Mouse (Mus musculus) heart, embryonic 14.5 days (tissue): ENCODE results near the gene En2. TPM values are rescaled to one million over a fixed set of nuclear protein-coding genes. Genes with fewer than 3 reads are reported as not detected.

ENCODE experiments used
- ATAC-seq: fragments of 200-750 bp; cut with Nextera tagmentation; 2 replicates; pipeline ENCODE4 v1.8.0; 2017; ENCODE audit warnings: low read depth, moderate TSS enrichment; ENCODE audit not compliant: insufficient number of reproducible peaks, insufficient read depth, low FRiP score
- H3K27ac ChIP-seq, 2 experiments: fragments of 200-500 bp in 1 of 2; fragments of 300-500 bp in 1 of 2; sonication (generic) in 1 of 2; replicated peaks in 1 of 2; 2 replicates each; pipeline ENCODE4 v1.5.1; 2012 to 2014; ENCODE audit warnings: low read depth in 2 of 2, low read length in 2 of 2, control low read depth in 1 of 2, mild to moderate bottlenecking in 1 of 2, mixed read lengths in 1 of 2; ENCODE audit not compliant: control insufficient read depth in 1 of 2, insufficient read depth in 1 of 2
- H3K27me3 ChIP-seq: fragments of 300-500 bp; sonication (generic); 2 replicates; pipeline ENCODE4 v1.6.1; 2014; ENCODE audit warnings: mild to moderate bottlenecking, low read length, control low read depth; ENCODE audit not compliant: control insufficient read depth, insufficient read depth
- H3K36me3 ChIP-seq: fragments of 300-500 bp; sonication (generic); 2 replicates; pipeline ENCODE4 v1.6.1; 2014; ENCODE audit warnings: mild to moderate bottlenecking, control low read depth, low read length, mixed read lengths; ENCODE audit not compliant: control insufficient read depth, insufficient read depth
- H3K4me1 ChIP-seq, 2 experiments: fragments of 200-500 bp in 1 of 2; fragments of 300-500 bp in 1 of 2; sonication (generic) in 1 of 2; 2 replicates each; pipeline ENCODE4 v1.6.1; 2012 to 2014; ENCODE audit warnings: low read length in 2 of 2, control low read depth in 1 of 2, mixed read lengths in 1 of 2; ENCODE audit not compliant: control insufficient read depth in 2 of 2, insufficient read depth in 2 of 2
- H3K4me2 ChIP-seq: fragments of 300-500 bp; sonication (generic); 2 replicates; pipeline ENCODE4 v1.6.1; 2014; ENCODE audit warnings: mild to moderate bottlenecking, low read length
- H3K4me3 ChIP-seq, 2 experiments: fragments of 200-500 bp in 1 of 2; fragments of 300-500 bp in 1 of 2; sonication (generic) in 1 of 2; 2 replicates each; pipeline ENCODE4 v1.5.1; 2012 to 2014; ENCODE audit warnings: low read length in 2 of 2, mild to moderate bottlenecking in 2 of 2, control low read depth in 1 of 2, low read depth in 1 of 2, moderate library complexity in 1 of 2; ENCODE audit not compliant: control insufficient read depth in 1 of 2, insufficient read depth in 1 of 2
- H3K9ac ChIP-seq: fragments of 300-500 bp; sonication (generic); 2 replicates; pipeline ENCODE4 v1.6.1; 2014; ENCODE audit warnings: mild to moderate bottlenecking, low read length
- H3K9me3 ChIP-seq: fragments of 300-500 bp; sonication (generic); 2 replicates; pipeline ENCODE4 v1.6.1; 2016; ENCODE audit warnings: low read length, control low read depth; ENCODE audit not compliant: control insufficient read depth
- WGBS: fragments of 180-500 bp; shearing (Covaris S2); extraction: QIAGEN DNeasy Blood & Tissue Kit; methylation state at CpG from one replicate; pipeline ENCODE4 v1.1.7; 2014; 5-methylcytosine and 5-hydroxymethylcytosine counted together
- polyA plus RNA-seq: library from polyadenylated mRNA; unstranded; fragments of >200 nt; fragmentation: Nextera tagmentation; extraction: Ambion mirVana; gene quantifications from 2 replicates; pipeline ENCODE4 v1.2.1, GENCODE M21; 2014

The En2 gene
- polyA plus RNA-seq, 1 experiment from 2014 or later: not detected

DNA sequence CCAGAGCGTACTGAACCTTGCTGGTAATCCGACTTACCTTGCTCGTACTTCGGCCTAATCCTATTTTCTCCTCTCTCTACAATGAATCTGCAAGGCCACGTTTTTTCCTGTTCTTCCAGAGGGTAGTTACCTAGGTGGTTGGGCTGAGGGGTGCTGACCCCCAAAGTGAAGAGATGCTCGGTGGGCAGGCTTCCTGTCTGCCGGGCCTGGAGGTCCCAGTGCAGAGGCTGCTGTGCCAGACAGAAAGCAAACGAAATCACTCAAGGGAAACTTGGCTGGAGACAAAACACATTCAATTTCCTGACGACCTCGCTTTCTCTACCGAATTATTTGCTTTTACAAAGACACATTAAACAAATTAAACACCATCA, 42.1 kb upstream of the En2 start:
- no peak for ATAC-seq
- no peaks in the 10 kb centered on the region for H3K36me3 ChIP-seq
- H3K4me1 ChIP-seq: peaks cover 0 to 5% of the 10 kb centered on the region in 2 experiments; a peak in 2 of 4 replicates
- H3K9me3 ChIP-seq: no peaks in the 10 kb centered on the region
- H3K27ac ChIP-seq: no peak overlapping the region
- peak overlapping the region; percentile 44 for H3K4me2 ChIP-seq
- H3K4me3 ChIP-seq: peak overlapping the region in 1 of 2 experiments; percentile 14; a peak in 1 of 4 replicates
- peaks cover 95% of the 10 kb centered on the region for H3K27me3 ChIP-seq
- 1% methylated on average over 11 of the region's 11 CpGs for WGBS
- no peak overlapping the region for H3K9ac ChIP-seq

- H3K27ac ChIP-seq: no peak overlapping the region
- H3K4me2 ChIP-seq: peak overlapping the region; percentile 34; the same call in 1 of the 2 replicates
- no peaks in the 10 kb centered on the region for H3K9me3 ChIP-seq
- H3K4me3 ChIP-seq: peak overlapping the region in 1 of 2 experiments; percentile 17; a peak in 2 of 4 replicates
- no peak overlapping the region for H3K9ac ChIP-seq
- peaks cover 94% of the 10 kb centered on the region for H3K27me3 ChIP-seq
- peaks cover 0 to 5% of the 10 kb centered on the region in 2 experiments; a peak in 2 of 4 replicates for H3K4me1 ChIP-seq
- no peak for ATAC-seq
- 5% methylated on average over 28 of the region's 28 CpGs for WGBS
- no peaks in the 10 kb centered on the region for H3K36me3 ChIP-seq
Observed at GRCm38 (mm10) chr5:28124321-28125230, 40.9 kb upstream of the En2 start.

GRCm38 (mm10) chr5:28128851-28129250, 36.6 kb upstream of the En2 start:
- no peaks in the 10 kb centered on the region for H3K9me3 ChIP-seq
- H3K4me1 ChIP-seq: no peaks in the 10 kb centered on the region; a peak in 1 of 4 replicates
- 42% methylated on average over 1 of the region's 1 CpGs for WGBS
- no peak overlapping the region for H3K27ac ChIP-seq
- peaks cover 89% of the 10 kb centered on the region for H3K27me3 ChIP-seq
- H3K4me3 ChIP-seq: no peak overlapping the region
- H3K9ac ChIP-seq: no peak overlapping the region
- no peak for ATAC-seq
- H3K36me3 ChIP-seq: no peaks in the 10 kb centered on the region
- H3K4me2 ChIP-seq: no peak overlapping the region

DNA sequence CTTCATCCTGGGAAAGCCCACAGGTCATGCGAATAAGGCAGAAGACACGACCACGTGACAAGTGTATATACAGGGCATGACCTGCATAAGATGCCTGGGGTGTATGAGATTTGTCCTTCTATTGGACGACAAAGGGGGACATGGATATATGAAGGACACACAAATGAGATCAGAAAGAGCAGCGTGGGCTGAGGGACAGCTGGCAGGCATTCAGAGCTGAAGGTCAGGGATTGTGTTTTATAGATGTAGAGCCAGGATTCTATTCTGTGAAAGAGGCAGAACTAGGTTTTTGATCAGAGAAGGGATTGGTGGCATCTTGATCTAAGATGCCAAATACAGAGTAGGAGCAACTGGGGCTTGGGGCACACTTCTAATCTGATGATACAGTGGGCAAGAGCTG, 33.3 kb upstream of the En2 start:
- ATAC-seq: no peak
- 74% methylated on average over 5 of the region's 5 CpGs for WGBS
- no peak overlapping the region for H3K4me3 ChIP-seq

DNA sequence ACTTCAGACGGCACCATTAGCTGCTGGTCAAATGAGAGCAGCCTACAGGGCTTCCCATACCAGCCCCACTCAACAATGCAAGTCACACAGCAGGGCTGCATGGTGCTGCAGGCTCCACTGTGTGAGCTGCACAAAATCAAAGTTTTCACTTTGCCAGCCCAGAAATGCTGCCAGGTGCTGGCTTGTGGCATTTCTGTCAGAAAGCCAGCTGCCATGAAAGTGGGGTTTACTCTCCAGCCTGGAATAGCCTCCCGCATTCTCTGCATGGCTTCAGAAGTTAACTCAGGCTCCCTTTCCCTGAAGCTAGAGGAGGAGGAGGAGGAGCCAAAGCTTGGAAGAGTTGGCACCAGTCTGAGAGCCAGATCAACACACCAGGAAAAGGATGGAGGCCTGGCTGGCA, 29.1 kb upstream of the En2 start:
- Histone ChIP-seq H3K4me1 (no peaks in the 10 kb centered on the region), H3K27ac (no peak overlapping the region), H3K9me3 (no peaks in the 10 kb centered on the region), H3K4me2 (no peak overlapping the region), H3K9ac (no peak overlapping the region), H3K27me3 (peaks cover 53% of the 10 kb centered on the region), H3K4me3 (no peak overlapping the region), H3K36me3 (no peaks in the 10 kb centered on the region)
- WGBS: 33% methylated on average over 2 of the region's 2 CpGs
- no peak for ATAC-seq

More for the DNA sequence above, 33.3 kb upstream of the En2 start:
- no peak overlapping the region for H3K9ac ChIP-seq
- H3K27ac ChIP-seq: no peak overlapping the region
- H3K4me1 ChIP-seq: no peaks in the 10 kb centered on the region
- H3K27me3 ChIP-seq: peaks cover 83% of the 10 kb centered on the region
- no peak overlapping the region for H3K4me2 ChIP-seq
- H3K9me3 ChIP-seq: no peaks in the 10 kb centered on the region
- H3K36me3 ChIP-seq: no peaks in the 10 kb centered on the region

- Histone ChIP-seq H3K9me3 (no peaks in the 10 kb centered on the region), H3K4me3 (no peak overlapping the region), H3K36me3 (no peaks in the 10 kb centered on the region), H3K27me3 (peaks cover 35% of the 10 kb centered on the region), H3K4me1 (no peaks in the 10 kb centered on the region), H3K4me2 (no peak overlapping the region), H3K27ac (no peak overlapping the region), H3K9ac (no peak overlapping the region)
- no peak for ATAC-seq
Observed at GRCm38 (mm10) chr5:28144555-28144954, 20.9 kb upstream of the En2 start.

DNA sequence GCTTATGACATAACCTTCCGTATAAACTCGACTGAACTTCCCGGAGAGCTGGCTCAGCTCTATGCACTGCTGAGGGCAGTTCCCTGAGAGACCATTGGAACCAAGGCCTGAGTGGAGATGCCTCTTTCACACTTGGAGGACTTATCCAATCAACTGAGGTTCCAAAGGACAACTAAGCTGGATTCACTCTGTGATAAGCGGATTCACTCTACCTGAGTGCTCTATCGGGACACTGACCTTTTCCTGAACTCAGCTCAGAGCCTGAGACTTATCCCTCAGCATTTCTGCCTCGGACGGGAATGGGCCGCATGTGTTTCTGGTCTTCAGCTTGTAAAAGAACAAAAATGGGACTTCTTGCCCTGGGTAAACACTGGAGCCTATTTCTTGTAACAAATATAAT, 19.5 kb upstream of the En2 start:
- Histone ChIP-seq H3K9ac (no peak overlapping the region), H3K27me3 (peaks cover 47% of the 10 kb centered on the region), H3K4me1 (no peaks in the 10 kb centered on the region), H3K36me3 (no peaks in the 10 kb centered on the region), H3K27ac (no peak overlapping the region), H3K9me3 (no peaks in the 10 kb centered on the region), H3K4me3 (no peak overlapping the region), H3K4me2 (no peak overlapping the region)
- WGBS: 66% methylated on average over 8 of the region's 8 CpGs
- no peak for ATAC-seq
